Mouse (Mus musculus): Measurements from ENCODE around the gene Rb1. TPM values are rescaled to one million over a fixed set of nuclear protein-coding genes. Genes with fewer than 3 reads are reported as not detected.

Gene Rb1
- polyA plus RNA-seq, 1 experiment: 2.9 TPM

DNA sequence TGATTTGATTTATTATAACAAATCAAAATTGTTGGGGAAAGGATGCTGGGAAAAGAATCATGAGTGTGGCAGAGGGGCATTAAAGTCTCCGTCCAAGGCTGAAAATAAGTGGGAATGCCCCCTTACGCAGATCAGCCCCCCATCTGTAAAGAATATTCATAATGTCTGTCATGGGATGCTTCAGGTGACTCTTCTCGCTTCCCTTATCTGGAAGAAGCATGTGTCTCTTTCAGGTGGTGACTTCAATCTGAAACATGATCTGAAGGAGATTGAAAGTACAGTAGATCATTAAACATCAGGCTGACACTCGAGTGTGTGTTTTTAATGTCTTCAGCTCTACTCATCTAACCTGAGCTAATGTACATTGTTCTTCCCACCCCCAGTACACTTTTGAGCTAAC lies 180.1 kb downstream of the Rb1 start:
- Histone ChIP-seq H3K27me3 (ENCODE audit: control insufficient read depth, insufficient read depth, low read length) (no peaks in the 10 kb centered on the region), H3K36me3 (ENCODE audit: control insufficient read depth, insufficient read depth, low read length) (no peaks in the 10 kb centered on the region), H3K27ac (ENCODE audit: insufficient read depth, low read depth, low read length) (no peak overlapping the region), H3K4me3 (ENCODE audit: low read depth, low read length) (no peak overlapping the region), H3K4me1 (ENCODE audit: control insufficient read depth, insufficient read depth, insufficient read length, low read length) (peaks cover 8% of the 10 kb centered on the region; the same call in 1 of the 2 replicates)
- WGBS: 88% methylated on average over 4 of the region's 4 CpGs
- TF ChIP-seq POLR2A (IDR thresholded peaks at IDR 0.05; ENCODE audit: low read depth, low read length) (no peak), CTCF (IDR thresholded peaks at IDR 0.05; ENCODE audit: extremely low read depth, insufficient read length, insufficient replicate concordance, low read depth, low read length) (no peak)

DNA sequence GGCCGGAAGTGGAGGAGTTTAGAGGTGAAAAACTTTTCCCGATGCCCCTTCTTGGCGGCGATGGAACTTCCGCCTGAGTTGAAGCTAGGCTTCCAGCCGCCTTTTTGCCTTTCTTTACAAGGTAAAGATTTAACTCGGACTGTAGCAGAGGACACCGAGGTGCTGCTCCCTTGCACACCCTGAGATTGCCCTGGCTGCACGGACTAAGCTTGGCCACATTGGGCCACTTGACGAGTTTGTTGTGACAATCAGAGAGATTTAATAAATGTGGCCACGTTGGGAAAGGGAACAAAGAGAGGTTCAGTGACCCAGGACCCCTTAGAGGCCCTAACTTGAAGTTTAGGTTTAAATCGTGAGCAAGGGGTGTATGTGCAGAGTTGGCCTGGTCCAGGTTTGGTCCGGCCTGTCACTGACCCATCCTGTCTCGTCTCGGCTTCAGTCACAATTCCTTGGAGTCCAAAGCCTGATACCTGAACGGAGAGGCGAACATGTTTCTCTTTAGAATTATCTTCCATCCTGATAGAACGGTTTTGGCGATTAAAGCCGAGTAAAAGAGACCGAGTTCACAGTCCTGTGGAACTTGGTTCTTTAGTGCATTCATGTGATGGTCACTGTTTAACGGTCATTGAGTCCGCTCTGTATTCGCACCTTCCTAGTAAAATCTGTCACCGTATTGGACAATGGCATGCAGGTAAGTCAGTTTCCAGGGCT lies 181.8 kb downstream of the Rb1 start:
- TF ChIP-seq CTCF (IDR thresholded peaks at IDR 0.05; ENCODE audit: extremely low read depth, insufficient read length, insufficient replicate concordance, low read depth, low read length) (no peak), POLR2A (IDR thresholded peaks at IDR 0.05; ENCODE audit: low read depth, low read length) (no peak)
- H3K27me3 ChIP-seq (ENCODE audit: control insufficient read depth, insufficient read depth, low read length): no peaks in the 10 kb centered on the region
- H3K36me3 ChIP-seq (ENCODE audit: control insufficient read depth, insufficient read depth, low read length): no peaks in the 10 kb centered on the region
- 30% methylated on average over 25 of the region's 25 CpGs for WGBS
- H3K27ac ChIP-seq (ENCODE audit: insufficient read depth, low read depth, low read length): peak overlapping the region; percentile 94
- H3K4me3 ChIP-seq (ENCODE audit: low read depth, low read length): peak overlapping the region; percentile 89
- peaks cover 8% of the 10 kb centered on the region; the same call in 1 of the 2 replicates for H3K4me1 ChIP-seq (ENCODE audit: control insufficient read depth, insufficient read depth, insufficient read length, low read length)

DNA sequence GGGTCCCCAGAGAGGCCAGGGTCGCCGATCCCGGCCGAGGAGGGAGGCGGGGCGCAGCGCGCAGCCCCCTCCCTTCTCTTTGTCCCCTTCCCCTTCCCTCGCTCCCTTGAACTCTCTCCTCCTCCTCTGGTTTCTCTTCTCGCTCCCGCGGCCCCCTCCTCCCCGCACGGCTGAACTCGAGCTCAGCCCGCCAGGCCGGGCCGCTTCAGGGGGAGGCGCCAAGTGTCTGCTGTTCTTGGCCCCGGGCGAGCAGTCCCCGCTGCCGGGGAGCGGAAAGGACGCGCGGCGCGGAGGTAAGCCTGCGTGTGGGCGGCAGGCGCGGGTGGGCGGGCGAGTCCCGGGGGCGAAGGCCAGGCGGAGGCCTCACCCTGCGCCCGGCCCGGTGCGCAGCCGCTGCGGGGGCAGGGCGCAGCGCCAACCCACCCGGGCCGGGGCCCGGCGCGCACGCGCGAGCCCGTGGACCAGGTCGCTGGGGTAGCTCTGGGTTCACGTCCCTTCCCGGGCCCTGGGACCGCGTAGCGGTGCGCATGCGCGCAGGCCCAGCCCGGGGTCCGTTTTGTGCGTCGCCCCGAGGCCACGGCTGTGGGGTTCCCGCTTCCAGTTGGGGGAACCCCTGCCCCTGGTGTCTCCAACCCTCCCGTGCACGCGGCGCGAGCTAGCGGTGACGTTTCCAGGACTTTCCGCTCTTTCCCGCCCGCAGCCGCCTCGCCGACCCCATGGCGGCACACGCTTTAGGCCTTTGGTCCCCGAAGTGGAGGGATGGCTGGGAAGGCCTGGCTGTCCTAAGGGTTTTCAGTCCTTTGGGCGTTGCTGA lies 182.5 kb downstream of the Rb1 start:
- under 1% methylated on average over 88 of the region's 88 CpGs for WGBS

DNA sequence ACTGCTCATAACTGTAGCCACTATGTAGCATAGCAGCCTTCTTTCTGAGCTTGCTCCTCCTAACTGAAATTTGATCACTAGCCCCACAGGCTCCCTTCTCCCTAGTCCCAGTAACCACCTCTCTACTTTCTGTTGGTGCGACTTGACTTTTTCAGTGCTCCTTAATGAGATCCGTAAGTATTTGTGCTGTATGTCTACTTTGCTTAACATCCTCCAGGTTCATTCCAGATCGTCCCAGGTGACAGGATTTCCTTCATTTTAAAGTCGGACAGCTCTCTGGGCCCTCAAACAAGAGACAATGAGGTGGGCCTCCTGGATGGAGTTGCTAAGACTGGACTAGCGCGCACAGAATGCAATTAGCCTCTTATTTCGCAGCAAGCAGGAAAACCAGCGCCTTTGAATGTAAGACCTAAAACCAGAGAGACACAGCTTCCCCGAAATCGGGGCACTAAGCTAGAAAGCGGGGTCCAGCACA lies 183.2 kb downstream of the Rb1 start:
- Histone ChIP-seq H3K27ac (ENCODE audit: insufficient read depth, low read depth, low read length) (peak overlapping the region; percentile 94), H3K4me3 (ENCODE audit: low read depth, low read length) (peak overlapping the region; percentile 89), H3K4me1 (ENCODE audit: control insufficient read depth, insufficient read depth, insufficient read length, low read length) (peaks cover 8% of the 10 kb centered on the region; the same call in 1 of the 2 replicates), H3K36me3 (ENCODE audit: control insufficient read depth, insufficient read depth, low read length) (no peaks in the 10 kb centered on the region), H3K27me3 (ENCODE audit: control insufficient read depth, insufficient read depth, low read length) (no peaks in the 10 kb centered on the region)
- no peak for TF ChIP-seq POLR2A (IDR thresholded peaks at IDR 0.05; ENCODE audit: low read depth, low read length)
- no peak for TF ChIP-seq CTCF (IDR thresholded peaks at IDR 0.05; ENCODE audit: extremely low read depth, insufficient read length, insufficient replicate concordance, low read depth, low read length)
- 2% methylated on average over 11 of the region's 11 CpGs for WGBS

More for the DNA sequence above, 182.5 kb downstream of the Rb1 start:
- Histone ChIP-seq H3K36me3 (ENCODE audit: control insufficient read depth, insufficient read depth, low read length) (no peaks in the 10 kb centered on the region), H3K27ac (ENCODE audit: insufficient read depth, low read depth, low read length) (peak overlapping the region; percentile 94), H3K4me3 (ENCODE audit: low read depth, low read length) (peak overlapping the region; percentile 89), H3K4me1 (ENCODE audit: control insufficient read depth, insufficient read depth, insufficient read length, low read length) (peaks cover 8% of the 10 kb centered on the region; the same call in 1 of the 2 replicates), H3K27me3 (ENCODE audit: control insufficient read depth, insufficient read depth, low read length) (no peaks in the 10 kb centered on the region)
- TF ChIP-seq CTCF (IDR thresholded peaks at IDR 0.05; ENCODE audit: extremely low read depth, insufficient read length, insufficient replicate concordance, low read depth, low read length) (no peak), POLR2A (IDR thresholded peaks at IDR 0.05; ENCODE audit: low read depth, low read length) (peak; percentile 79)

DNA sequence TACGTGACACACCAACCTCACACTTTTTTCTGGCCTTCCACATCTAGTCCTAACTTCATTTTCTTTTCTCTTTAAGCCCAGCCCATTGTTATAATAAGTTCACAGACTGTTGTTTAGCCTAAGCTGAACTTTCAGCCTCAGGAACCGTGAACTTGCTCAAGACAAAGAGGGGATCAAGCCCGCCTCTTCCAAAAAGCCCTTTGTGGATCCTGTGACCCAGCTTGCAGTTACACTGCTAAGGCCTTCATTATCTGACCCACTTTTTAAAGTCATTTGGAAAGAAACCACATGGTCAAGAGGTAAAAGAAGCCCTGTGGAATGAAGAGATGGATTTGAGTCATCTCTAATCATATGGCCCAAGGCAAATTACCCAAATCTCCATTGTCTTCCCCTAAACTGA lies 183.8 kb downstream of the Rb1 start:
- H3K27me3 ChIP-seq (ENCODE audit: control insufficient read depth, insufficient read depth, low read length): no peaks in the 10 kb centered on the region
- peaks cover 8% of the 10 kb centered on the region; the same call in 1 of the 2 replicates for H3K4me1 ChIP-seq (ENCODE audit: control insufficient read depth, insufficient read depth, insufficient read length, low read length)
- no peak overlapping the region for H3K27ac ChIP-seq (ENCODE audit: insufficient read depth, low read depth, low read length)
- WGBS: 84% methylated on average over 3 of the region's 3 CpGs
- H3K4me3 ChIP-seq (ENCODE audit: low read depth, low read length): no peak overlapping the region
- no peaks in the 10 kb centered on the region for H3K36me3 ChIP-seq (ENCODE audit: control insufficient read depth, insufficient read depth, low read length)
- no peak for TF ChIP-seq CTCF (IDR thresholded peaks at IDR 0.05; ENCODE audit: extremely low read depth, insufficient read length, insufficient replicate concordance, low read depth, low read length)
- TF ChIP-seq POLR2A (IDR thresholded peaks at IDR 0.05; ENCODE audit: low read depth, low read length): no peak

DNA sequence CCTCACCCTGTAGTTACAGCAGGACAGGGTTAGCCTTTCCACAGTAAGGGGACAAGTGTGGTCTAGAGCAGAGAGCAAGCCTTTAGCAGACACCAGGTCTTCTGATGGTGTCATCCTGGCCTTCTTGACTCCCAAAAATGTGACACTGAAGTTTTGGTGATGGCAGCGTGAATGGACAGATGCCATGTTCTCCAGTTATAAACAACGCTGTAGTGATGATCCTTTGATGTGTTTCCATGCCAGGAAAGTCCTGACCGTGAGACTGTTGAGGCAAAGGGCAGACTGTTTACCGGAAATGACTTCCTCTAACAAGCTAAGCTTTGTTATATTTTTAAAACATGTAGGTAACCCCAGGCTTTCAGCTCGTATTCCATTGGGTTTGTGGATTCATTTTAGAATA lies 185.8 kb downstream of the Rb1 start:
- 45% methylated on average over 5 of the region's 5 CpGs for WGBS
- no peak overlapping the region for H3K4me3 ChIP-seq (ENCODE audit: low read depth, low read length)
- no peak overlapping the region for H3K27ac ChIP-seq (ENCODE audit: insufficient read depth, low read depth, low read length)
- H3K4me1 ChIP-seq (ENCODE audit: control insufficient read depth, insufficient read depth, insufficient read length, low read length): peaks cover 8% of the 10 kb centered on the region; the same call in 1 of the 2 replicates
- no peaks in the 10 kb centered on the region for H3K27me3 ChIP-seq (ENCODE audit: control insufficient read depth, insufficient read depth, low read length)
- no peaks in the 10 kb centered on the region for H3K36me3 ChIP-seq (ENCODE audit: control insufficient read depth, insufficient read depth, low read length)
- TF ChIP-seq POLR2A (IDR thresholded peaks at IDR 0.05; ENCODE audit: low read depth, low read length) (no peak), CTCF (IDR thresholded peaks at IDR 0.05; ENCODE audit: extremely low read depth, insufficient read length, insufficient replicate concordance, low read depth, low read length) (no peak)

DNA sequence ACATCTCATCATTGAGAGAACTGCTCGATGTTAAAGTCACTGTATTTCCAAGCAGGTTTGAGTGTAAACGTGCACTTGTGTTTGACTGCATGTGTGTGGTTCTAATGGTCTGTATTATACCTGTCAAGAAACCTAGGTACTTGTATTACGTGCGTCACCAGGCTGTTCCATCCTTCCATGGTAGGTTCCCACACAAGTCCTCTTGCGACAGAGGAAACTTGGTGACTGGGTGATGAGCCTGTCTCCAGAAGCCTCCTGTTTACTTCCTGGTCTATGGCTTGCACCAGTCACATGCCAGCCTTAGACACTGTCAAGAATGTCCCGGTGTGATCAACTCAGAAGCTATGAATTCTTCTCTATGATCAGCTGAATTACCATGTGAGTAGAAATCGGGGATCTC lies 187.1 kb downstream of the Rb1 start:
- TF ChIP-seq CTCF (IDR thresholded peaks at IDR 0.05; ENCODE audit: extremely low read depth, insufficient read length, insufficient replicate concordance, low read depth, low read length): no peak
- TF ChIP-seq POLR2A (IDR thresholded peaks at IDR 0.05; ENCODE audit: low read depth, low read length): no peak
- Histone ChIP-seq H3K27me3 (ENCODE audit: control insufficient read depth, insufficient read depth, low read length) (no peaks in the 10 kb centered on the region), H3K4me1 (ENCODE audit: control insufficient read depth, insufficient read depth, insufficient read length, low read length) (0 out of 2 replicates have a peak, but pooled peaks cover 2% of the 10 kb centered on the region), H3K27ac (ENCODE audit: insufficient read depth, low read depth, low read length) (no peak overlapping the region), H3K4me3 (ENCODE audit: low read depth, low read length) (no peak overlapping the region), H3K36me3 (ENCODE audit: control insufficient read depth, insufficient read depth, low read length) (no peaks in the 10 kb centered on the region)
- 88% methylated on average over 7 of the region's 7 CpGs for WGBS
